Mouse (Mus musculus): ENCODE results near the gene Uts2. TPM values are rescaled to one million over a fixed set of nuclear protein-coding genes. Genes with fewer than 3 reads are reported as not detected.

Gene Uts2
- polyA plus RNA-seq, 1 experiment from 2014 or later, result not detected

DNA sequence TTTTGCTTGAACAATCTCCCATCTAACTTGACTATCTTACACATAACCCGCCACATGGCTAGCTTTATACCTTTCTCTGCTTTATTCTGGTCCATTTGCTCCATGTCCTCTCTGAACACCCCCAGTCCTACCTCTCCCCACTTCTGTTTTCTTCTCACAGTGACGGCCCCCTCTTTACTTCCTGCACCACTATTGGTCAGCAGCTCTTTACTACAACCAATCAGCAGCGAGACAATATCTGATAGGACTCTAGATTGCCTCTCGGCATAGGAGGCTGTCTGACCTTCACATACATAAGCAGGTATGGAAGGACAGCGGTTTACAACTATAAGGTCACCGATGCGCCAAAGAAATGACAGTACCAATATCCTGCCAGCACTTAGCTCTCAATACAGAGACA, 39.6 kb downstream of the Uts2 start:
- WGBS, result 88% methylated on average over 7 of the region's 7 CpGs
- Histone ChIP-seq H3K9me3 (no peaks in the 10 kb centered on the region), H3K27ac (no peak overlapping the region), H3K4me3 (no peak overlapping the region), H3K27me3 (ENCODE audit: poor library complexity, severe bottlenecking) (no peaks in the 10 kb centered on the region), H3K4me1 (no peaks in the 10 kb centered on the region), H3K36me3 (replicated peaks) (no peaks in the 10 kb centered on the region)
- DNase-seq (ENCODE audit: extremely low spot score, low spot score), result no peak

DNA sequence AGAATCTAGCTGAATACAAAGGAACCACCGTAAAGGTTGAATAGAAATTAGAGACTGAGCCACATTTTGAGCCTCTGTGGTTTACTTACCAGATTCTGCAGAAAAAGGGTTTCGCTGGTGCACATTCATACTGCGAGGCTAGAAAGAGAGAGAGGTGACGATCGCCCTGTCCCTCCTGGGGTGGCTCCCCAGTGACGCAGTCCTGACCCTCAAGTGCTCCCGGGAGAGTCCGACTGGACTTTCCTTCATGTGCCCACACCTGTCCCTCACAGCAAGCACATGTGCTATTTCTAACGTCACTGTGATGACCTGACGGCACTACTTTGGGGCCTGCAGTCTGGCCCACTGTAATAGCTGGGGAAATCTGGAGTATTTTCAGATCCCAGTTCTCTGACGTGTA, 40.9 kb downstream of the Uts2 start:
- 93% methylated on average over 11 of the region's 11 CpGs for WGBS
- H3K27me3 ChIP-seq (ENCODE audit: poor library complexity, severe bottlenecking), result peaks cover 5% of the 10 kb centered on the region; the same call in 1 of the 2 replicates
- no peak overlapping the region for H3K4me3 ChIP-seq
- no peaks in the 10 kb centered on the region for H3K36me3 ChIP-seq (replicated peaks)
- no peak overlapping the region for H3K27ac ChIP-seq
- no peaks in the 10 kb centered on the region for H3K9me3 ChIP-seq
- DNase-seq (ENCODE audit: extremely low spot score, low spot score), result no peak
- H3K4me1 ChIP-seq, result no peaks in the 10 kb centered on the region

DNA sequence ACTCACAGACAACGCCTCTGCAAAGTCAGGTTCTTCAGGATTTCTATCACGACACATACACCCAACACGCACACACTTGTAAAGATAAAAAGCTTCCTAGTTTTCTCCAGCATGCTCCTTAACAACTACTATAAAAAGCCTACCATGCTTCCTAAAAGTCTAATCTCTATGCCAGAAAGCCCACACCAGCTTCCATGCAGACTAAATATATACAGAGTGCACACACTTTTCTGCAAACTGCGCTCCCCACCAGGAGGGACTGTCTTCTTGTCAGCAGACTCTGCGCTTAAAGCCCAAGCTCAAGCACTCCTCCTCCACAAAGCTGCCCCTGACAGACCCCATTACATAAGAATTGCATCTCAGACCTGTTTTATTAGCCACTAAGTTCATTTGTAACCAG, 44.6 kb downstream of the Uts2 start:
- no peaks in the 10 kb centered on the region for H3K9me3 ChIP-seq
- WGBS, result 95% methylated on average over 5 of the region's 5 CpGs
- no peak overlapping the region for H3K27ac ChIP-seq
- peaks cover 21% of the 10 kb centered on the region for H3K4me1 ChIP-seq
- no peak overlapping the region for H3K4me3 ChIP-seq
- DNase-seq (ENCODE audit: extremely low spot score, low spot score), result no peak
- H3K27me3 ChIP-seq (ENCODE audit: poor library complexity, severe bottlenecking), result peaks cover 13% of the 10 kb centered on the region
- peaks cover under 1% of the 10 kb centered on the region for H3K36me3 ChIP-seq (replicated peaks)

GRCm38 (mm10) chr4:151043281-151043680, 46.4 kb downstream of the Uts2 start:
- no peak for DNase-seq (ENCODE audit: extremely low spot score, low spot score)
- H3K4me3 ChIP-seq, result peak overlapping the region; percentile 66
- H3K27ac ChIP-seq, result no peak overlapping the region
- peaks cover 13% of the 10 kb centered on the region for H3K27me3 ChIP-seq (ENCODE audit: poor library complexity, severe bottlenecking)
- H3K9me3 ChIP-seq, result no peaks in the 10 kb centered on the region
- H3K36me3 ChIP-seq (replicated peaks), result peaks cover 18% of the 10 kb centered on the region
- H3K4me1 ChIP-seq, result peaks cover 21% of the 10 kb centered on the region
- 52% methylated on average over 5 of the region's 5 CpGs for WGBS

- WGBS, result under 1% methylated on average over 79 of the region's 79 CpGs
- Histone ChIP-seq H3K9me3 (no peaks in the 10 kb centered on the region), H3K36me3 (replicated peaks) (peaks cover 28% of the 10 kb centered on the region), H3K27me3 (ENCODE audit: poor library complexity, severe bottlenecking) (peaks cover 13% of the 10 kb centered on the region), H3K27ac (peak within 1 kb of the TSS; percentile 86), H3K4me1 (peaks cover 21% of the 10 kb centered on the region), H3K4me3 (peak within 1 kb of the TSS; percentile 66)
- DNase-seq (ENCODE audit: extremely low spot score, low spot score), result peak; percentile 94
Measured at GRCm38 (mm10) chr4:151044037-151044943, 47.4 kb downstream of the Uts2 start, which contains the start of gene Per3. Gene Per3 (minus strand): TSS chr4:151044665.

DNA sequence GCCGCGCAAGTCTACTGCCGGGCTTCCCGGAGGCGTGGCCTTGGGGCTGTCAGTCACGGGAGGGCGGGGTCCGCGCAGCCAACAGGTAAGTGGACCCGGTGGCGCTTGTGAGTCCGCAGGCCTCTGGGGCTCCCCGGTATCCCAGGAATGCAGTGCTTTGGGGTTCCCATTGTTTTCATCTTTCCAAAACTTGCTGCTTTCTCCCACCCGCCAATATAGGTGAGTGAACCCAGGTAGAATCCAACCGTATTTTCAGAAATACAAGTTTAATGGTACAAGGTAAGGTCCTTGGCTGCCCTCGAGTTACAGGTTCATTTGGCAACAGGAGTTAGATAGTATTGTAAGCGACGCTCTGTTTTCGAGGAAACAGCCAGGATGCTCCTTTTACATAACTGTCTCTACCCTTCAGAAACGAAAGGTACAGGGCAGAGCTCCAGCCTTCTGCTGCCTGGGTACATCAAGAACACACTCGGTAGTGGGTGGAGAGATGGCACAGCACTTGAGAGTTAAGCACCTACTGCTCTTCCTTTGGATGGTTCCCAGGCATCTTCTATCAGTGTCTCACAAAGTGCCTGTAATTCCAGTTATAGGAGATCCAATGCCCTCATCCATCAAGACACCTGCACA, 48.2 kb downstream of the Uts2 start:
- 5% methylated on average over 21 of the region's 21 CpGs for WGBS
- H3K27me3 ChIP-seq (ENCODE audit: poor library complexity, severe bottlenecking), result peaks cover 13% of the 10 kb centered on the region
- H3K9me3 ChIP-seq, result no peaks in the 10 kb centered on the region
- H3K36me3 ChIP-seq (replicated peaks), result peaks cover 35% of the 10 kb centered on the region
- peak overlapping the region; percentile 86 for H3K27ac ChIP-seq
- peaks cover 21% of the 10 kb centered on the region for H3K4me1 ChIP-seq
- H3K4me3 ChIP-seq, result peak overlapping the region; percentile 66
- no peak for DNase-seq (ENCODE audit: extremely low spot score, low spot score)

- no peaks in the 10 kb centered on the region for H3K9me3 ChIP-seq
- H3K4me1 ChIP-seq, result peaks cover 21% of the 10 kb centered on the region
- H3K27ac ChIP-seq, result no peak overlapping the region
- 92% methylated on average over 3 of the region's 3 CpGs for WGBS
- H3K4me3 ChIP-seq, result no peak overlapping the region
- H3K36me3 ChIP-seq (replicated peaks), result peaks cover 48% of the 10 kb centered on the region
- H3K27me3 ChIP-seq (ENCODE audit: poor library complexity, severe bottlenecking), result peaks cover 13% of the 10 kb centered on the region
- DNase-seq (ENCODE audit: extremely low spot score, low spot score), result no peak
Measured at GRCm38 (mm10) chr4:151046524-151046923, 49.6 kb downstream of the Uts2 start.

- no peaks in the 10 kb centered on the region for H3K27me3 ChIP-seq (ENCODE audit: poor library complexity, severe bottlenecking)
- H3K9me3 ChIP-seq, result no peaks in the 10 kb centered on the region
- WGBS, result 91% methylated on average over 1 of the region's 1 CpGs
- H3K4me1 ChIP-seq, result peaks cover 1% of the 10 kb centered on the region; the same call in 1 of the 2 replicates
- DNase-seq (ENCODE audit: extremely low spot score, low spot score), result no peak
- no peak overlapping the region for H3K27ac ChIP-seq
- peaks cover 83% of the 10 kb centered on the region for H3K36me3 ChIP-seq (replicated peaks)
- no peak overlapping the region for H3K4me3 ChIP-seq
Measured at GRCm38 (mm10) chr4:151051162-151051561, 54.3 kb downstream of the Uts2 start.

Other genes with a start within 250 kb of the Uts2 start
- gene Errfi1, start 143.2 kb upstream of the Uts2 start, polyA plus RNA-seq (2016; fragmentation: Nextera tagmentation; extraction: Ambion mirVana), result 16.5 and 18.7 TPM in 2 replicates
- 497 and 502 TPM in 2 replicates for gene Park7, start 82.7 kb upstream of the Uts2 start, polyA plus RNA-seq (2016; fragmentation: Nextera tagmentation; extraction: Ambion mirVana)
- 0.32 and 0.49 TPM in 2 replicates for gene Tnfrsf9, start 82.5 kb upstream of the Uts2 start, polyA plus RNA-seq (2016; fragmentation: Nextera tagmentation; extraction: Ambion mirVana)
- gene Per3, start 47.6 kb downstream of the Uts2 start, polyA plus RNA-seq (2016; fragmentation: Nextera tagmentation; extraction: Ambion mirVana), result 6.1 and 6.5 TPM in 2 replicates
- gene Vamp3, start 60.9 kb downstream of the Uts2 start, polyA plus RNA-seq (2016; fragmentation: Nextera tagmentation; extraction: Ambion mirVana), result 123 and 124 TPM in 2 replicates
- not detected in 2 replicates for gene Gm13090, start 92.5 kb downstream of the Uts2 start, polyA plus RNA-seq (2016; fragmentation: Nextera tagmentation; extraction: Ambion mirVana)